Mouse (Mus musculus) neural tube, embryonic 11.5 days (tissue): ENCODE data around the gene Npy. TPM values are rescaled to one million over a fixed set of nuclear protein-coding genes. Genes with fewer than 3 reads are reported as not detected.

Source experiments
- ATAC-seq: fragments of 200-750 bp; cut with Nextera tagmentation; 2 replicates; pipeline ENCODE4 v1.8.0; 2017; ENCODE audit warnings: moderate number of reproducible peaks, mild to moderate bottlenecking, moderate TSS enrichment, moderate library complexity; ENCODE audit not compliant: insufficient read depth, low FRiP score, low TSS enrichment
- DNase-seq: peaks from one replicate; pipeline ENCODE4 v3.0.0-alpha.2; 2015; ENCODE audit warnings: low spot score
- H3K27ac ChIP-seq: fragments of 300-500 bp; sonication (generic); 2 replicates; pipeline ENCODE4 v1.5.1; 2014; ENCODE audit warnings: low read depth, mild to moderate bottlenecking, low read length
- H3K27me3 ChIP-seq: fragments of 300-500 bp; sonication (generic); 2 replicates; pipeline ENCODE4 v1.6.1; 2014; ENCODE audit warnings: mild to moderate bottlenecking, low read length, mixed read lengths; ENCODE audit not compliant: control insufficient read depth, insufficient read depth
- H3K36me3 ChIP-seq: fragments of 300-500 bp; sonication (generic); 2 replicates; pipeline ENCODE4 v1.6.1; 2014; ENCODE audit warnings: mild to moderate bottlenecking, low read length, moderate library complexity, mixed read lengths; ENCODE audit not compliant: control insufficient read depth, insufficient read depth
- H3K4me1 ChIP-seq: fragments of 300-500 bp; sonication (generic); 2 replicates; pipeline ENCODE4 v1.6.1; 2014; ENCODE audit warnings: low read length, mixed read lengths; ENCODE audit not compliant: control insufficient read depth, insufficient read depth
- H3K4me2 ChIP-seq: fragments of 300-500 bp; sonication (generic); 2 replicates; pipeline ENCODE4 v1.6.1; 2014; ENCODE audit warnings: low read depth, mild to moderate bottlenecking, moderate library complexity
- H3K4me3 ChIP-seq: fragments of 300-500 bp; sonication (generic); 2 replicates; pipeline ENCODE4 v1.5.1; 2014; ENCODE audit warnings: low read depth, low read length
- H3K9ac ChIP-seq: fragments of 300-500 bp; sonication (generic); 2 replicates; pipeline ENCODE4 v1.6.1; 2014; ENCODE audit warnings: mild to moderate bottlenecking, low read length
- H3K9me3 ChIP-seq: fragments of 300-500 bp; sonication (generic); 2 replicates; pipeline ENCODE4 v1.6.1; 2016; ENCODE audit warnings: low read length; ENCODE audit not compliant: control insufficient read depth
- WGBS: fragments of 180-500 bp; shearing (Covaris S2); extraction: QIAGEN DNeasy Blood & Tissue Kit; methylation state at CpG from one replicate; pipeline ENCODE4 v1.1.7; 2014; 5-methylcytosine and 5-hydroxymethylcytosine counted together
- polyA plus RNA-seq: library from polyadenylated mRNA; unstranded; fragments of >200 nt; fragmentation: Nextera tagmentation; extraction: Ambion mirVana; gene quantifications from 2 replicates; pipeline ENCODE4 v1.2.1, GENCODE M21; 2014

The Npy gene
- 14.2 and 18.1 TPM in 2 replicates for polyA plus RNA-seq

GRCm38 (mm10) chr6:49821961-49822870 lies at the start of gene Npy:
Gene Npy, plus strand, starts transcription at chr6:49822710.
- Histone ChIP-seq H3K9me3 (no peaks in the 10 kb centered on the region), H3K36me3 (no peaks in the 10 kb centered on the region), H3K4me1 (0 out of 2 replicates have a peak, but pooled peaks cover 2% of the 10 kb centered on the region), H3K9ac (peak within 1 kb of the TSS; percentile 14), H3K27me3 (peaks cover 35% of the 10 kb centered on the region), H3K4me2 (peak within 1 kb of the TSS; percentile 60), H3K27ac (no peak within 1 kb of the TSS), H3K4me3 (peak within 1 kb of the TSS; percentile 26)
- DNase-seq (peak; percentile 58), ATAC-seq (peak; percentile 50; the same call in 1 of the 2 replicates)
- whole genome bisulfite sequencing, result under 1% methylated on average over 60 of the region's 66 CpGs

DNA sequence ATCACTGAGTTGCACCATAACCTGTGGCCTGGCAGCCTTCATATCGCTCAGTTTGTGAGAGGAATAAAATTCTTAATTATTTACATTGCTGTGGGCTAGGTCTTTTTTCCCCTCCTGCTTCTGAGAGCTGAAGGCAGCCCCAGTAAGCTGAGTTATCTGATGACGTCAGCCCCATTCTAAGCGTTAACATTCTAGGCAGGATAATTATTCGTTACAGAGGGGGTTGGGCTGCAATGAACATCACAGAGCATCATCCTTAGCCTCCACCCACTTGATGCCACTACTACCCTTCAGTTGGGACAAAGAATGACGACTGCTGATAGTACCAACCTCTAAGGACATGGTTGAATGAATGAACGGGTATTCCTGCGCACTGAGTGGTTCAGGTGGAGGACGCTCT lies 47.5 kb upstream of the Npy start:
- no peak overlapping the region for H3K9ac ChIP-seq
- DNase-seq (no peak), ATAC-seq (no peak)
- H3K27me3 ChIP-seq, result no peaks in the 10 kb centered on the region
- H3K4me1 ChIP-seq, result peaks cover 10% of the 10 kb centered on the region; the same call in 1 of the 2 replicates
- no peak overlapping the region for H3K4me3 ChIP-seq
- no peak overlapping the region for H3K4me2 ChIP-seq
- H3K36me3 ChIP-seq, result no peaks in the 10 kb centered on the region
- WGBS, result 64% methylated on average over 8 of the region's 8 CpGs
- no peaks in the 10 kb centered on the region for H3K9me3 ChIP-seq
- H3K27ac ChIP-seq, result no peak overlapping the region

DNA sequence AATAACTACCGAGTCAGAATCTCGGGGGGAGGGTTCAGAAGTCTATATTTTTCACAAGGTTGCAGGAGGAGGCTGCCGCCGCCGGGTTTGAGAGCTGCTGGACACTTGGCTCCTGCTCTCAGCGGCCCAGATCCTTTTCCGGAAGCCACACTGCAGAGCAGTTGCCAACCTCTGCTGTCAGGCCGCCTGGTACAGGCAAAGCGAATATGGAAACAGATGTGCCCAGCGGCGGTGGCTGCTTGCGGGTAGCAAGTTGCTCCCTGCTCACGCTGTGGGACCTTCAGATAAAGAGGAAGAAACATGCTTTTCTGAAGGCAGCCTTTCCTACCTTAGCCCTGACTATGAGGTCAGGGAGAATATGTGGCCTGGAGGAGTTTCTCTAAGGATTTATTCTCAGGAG lies 44.4 kb upstream of the Npy start:
- Histone ChIP-seq H3K27ac (0 out of 2 replicates have a peak overlapping the region, but pooled peaks have one; percentile 20), H3K9ac (no peak overlapping the region), H3K36me3 (no peaks in the 10 kb centered on the region), H3K4me2 (no peak overlapping the region), H3K4me3 (no peak overlapping the region), H3K9me3 (no peaks in the 10 kb centered on the region), H3K4me1 (peaks cover 10% of the 10 kb centered on the region; the same call in 1 of the 2 replicates), H3K27me3 (no peaks in the 10 kb centered on the region)
- DNase-seq (no peak), ATAC-seq (no peak)
- 71% methylated on average over 13 of the region's 13 CpGs for WGBS

- H3K36me3 ChIP-seq, result no peaks in the 10 kb centered on the region
- no peak for ATAC-seq
- 88% methylated on average over 9 of the region's 9 CpGs for WGBS
Measured at GRCm38 (mm10) chr6:49778729-49779128, 43.8 kb upstream of the Npy start.

DNA sequence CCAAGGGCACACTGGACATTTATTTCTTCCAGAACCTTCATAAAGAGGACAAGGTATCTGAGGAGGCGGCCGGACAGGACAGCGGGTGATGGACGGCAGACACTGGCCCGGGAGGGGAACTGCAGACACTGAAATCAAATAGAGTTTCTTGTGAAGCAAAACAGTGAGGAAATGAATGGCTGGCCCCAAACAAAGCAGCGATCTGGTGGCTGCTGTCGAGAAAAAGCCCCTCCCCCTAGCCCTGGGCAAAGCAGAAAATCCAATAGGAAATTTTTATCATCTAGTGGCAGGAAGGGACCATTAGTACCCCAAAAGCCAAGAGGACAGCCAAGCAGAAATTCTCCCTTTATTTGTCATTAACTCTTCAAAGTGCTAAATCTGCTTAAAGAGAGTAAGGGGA lies 42.9 kb upstream of the Npy start:
- Histone ChIP-seq H3K4me3 (no peak overlapping the region), H3K36me3 (no peaks in the 10 kb centered on the region), H3K4me2 (no peak overlapping the region), H3K27me3 (no peaks in the 10 kb centered on the region), H3K9ac (no peak overlapping the region), H3K9me3 (no peaks in the 10 kb centered on the region), H3K27ac (no peak overlapping the region), H3K4me1 (peaks cover 8% of the 10 kb centered on the region; the same call in 1 of the 2 replicates)
- WGBS, result 19% methylated on average over 7 of the region's 7 CpGs
- ATAC-seq (peak; percentile 35; the same call in 1 of the 2 replicates), DNase-seq (peak; percentile 39)

More at GRCm38 (mm10) chr6:49778729-49779128, 43.8 kb upstream of the Npy start:
- no peak overlapping the region for H3K4me2 ChIP-seq
- H3K9me3 ChIP-seq, result no peaks in the 10 kb centered on the region
- H3K4me1 ChIP-seq, result peaks cover 9% of the 10 kb centered on the region; the same call in 1 of the 2 replicates
- no peak overlapping the region for H3K9ac ChIP-seq
- no peaks in the 10 kb centered on the region for H3K27me3 ChIP-seq
- H3K27ac ChIP-seq, result no peak overlapping the region
- no peak for DNase-seq
- no peak overlapping the region for H3K4me3 ChIP-seq

DNA sequence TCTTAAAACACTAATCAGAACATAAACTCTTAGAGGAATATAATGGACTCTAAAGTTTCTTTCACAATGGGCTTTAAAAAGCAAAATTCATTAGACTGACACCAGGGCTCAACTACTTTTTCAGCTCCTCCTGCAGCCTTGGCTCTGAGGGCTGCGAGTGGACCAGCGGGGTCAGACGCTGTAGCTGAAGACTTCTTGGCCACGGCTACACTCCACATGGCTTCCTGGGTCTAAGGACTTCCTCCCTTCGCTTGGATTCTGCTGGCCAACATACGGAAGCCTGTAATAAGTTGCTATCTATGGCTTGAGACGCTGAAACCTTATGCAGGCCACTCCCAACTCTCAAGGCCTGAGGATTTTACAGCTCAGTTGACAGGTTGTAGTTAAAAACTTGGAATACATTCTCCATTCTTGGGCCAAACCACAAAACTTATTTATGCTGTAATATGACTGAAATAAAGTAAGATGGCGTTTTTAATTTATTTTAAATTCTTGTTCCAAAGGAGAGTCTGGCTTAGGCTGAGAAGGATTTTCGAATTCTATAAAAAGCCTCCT lies 41.6 kb upstream of the Npy start:
- no peak overlapping the region for H3K9ac ChIP-seq
- no peak overlapping the region for H3K4me3 ChIP-seq
- no peaks in the 10 kb centered on the region for H3K9me3 ChIP-seq
- no peaks in the 10 kb centered on the region for H3K36me3 ChIP-seq
- ATAC-seq, result no peak
- 87% methylated on average over 9 of the region's 9 CpGs for WGBS
- H3K27ac ChIP-seq, result no peak overlapping the region
- H3K4me1 ChIP-seq, result peaks cover 8% of the 10 kb centered on the region; the same call in 1 of the 2 replicates
- no peak for DNase-seq
- H3K4me2 ChIP-seq, result no peak overlapping the region
- H3K27me3 ChIP-seq, result no peaks in the 10 kb centered on the region

- H3K4me3 ChIP-seq, result no peak overlapping the region
- H3K9ac ChIP-seq, result no peak overlapping the region
- DNase-seq (no peak), ATAC-seq (no peak)
- no peak overlapping the region for H3K4me2 ChIP-seq
- no peak overlapping the region for H3K27ac ChIP-seq
- peaks cover 8% of the 10 kb centered on the region; the same call in 1 of the 2 replicates for H3K4me1 ChIP-seq
- H3K27me3 ChIP-seq, result no peaks in the 10 kb centered on the region
- no peaks in the 10 kb centered on the region for H3K9me3 ChIP-seq
- WGBS, result 85% methylated on average over 5 of the region's 5 CpGs
- no peaks in the 10 kb centered on the region for H3K36me3 ChIP-seq
Measured at GRCm38 (mm10) chr6:49781852-49782251, 40.7 kb upstream of the Npy start.

- Histone ChIP-seq H3K4me3 (no peak overlapping the region), H3K4me1 (peaks cover 8% of the 10 kb centered on the region; the same call in 1 of the 2 replicates), H3K9me3 (no peaks in the 10 kb centered on the region), H3K27me3 (no peaks in the 10 kb centered on the region), H3K27ac (no peak overlapping the region), H3K36me3 (no peaks in the 10 kb centered on the region), H3K4me2 (no peak overlapping the region), H3K9ac (no peak overlapping the region)
- ATAC-seq (no peak), DNase-seq (no peak)
- 89% methylated on average over 7 of the region's 7 CpGs for WGBS
Measured at GRCm38 (mm10) chr6:49782679-49783078, 39.8 kb upstream of the Npy start.
